Mouse (Mus musculus): ENCODE results near the gene Mgme1. TPM values are rescaled to one million over a fixed set of nuclear protein-coding genes. Genes with fewer than 3 reads are reported as not detected.

Mgme1 gene
- 10 to 100 TPM; 16.4 to 17.5 TPM for total RNA-seq (2021)
- 7.3 and 11.9 TPM in 2 replicates for polyA plus RNA-seq (2012; rRNA removed)
- long read RNA-seq, transcript Mgme1-203 (5 exons, 2,308 nt) = major isoform, 12 of 40 reads
- long read RNA-seq, transcript Mgme1-201 (5 exons, 2,840 nt) = minor isoform, 7 of 40 reads
- long read RNA-seq, partial matches to known transcripts = 3 of 40 reads
- long read RNA-seq, other reads (novel, unspliced or antisense) = 18 of 40 reads

DNA sequence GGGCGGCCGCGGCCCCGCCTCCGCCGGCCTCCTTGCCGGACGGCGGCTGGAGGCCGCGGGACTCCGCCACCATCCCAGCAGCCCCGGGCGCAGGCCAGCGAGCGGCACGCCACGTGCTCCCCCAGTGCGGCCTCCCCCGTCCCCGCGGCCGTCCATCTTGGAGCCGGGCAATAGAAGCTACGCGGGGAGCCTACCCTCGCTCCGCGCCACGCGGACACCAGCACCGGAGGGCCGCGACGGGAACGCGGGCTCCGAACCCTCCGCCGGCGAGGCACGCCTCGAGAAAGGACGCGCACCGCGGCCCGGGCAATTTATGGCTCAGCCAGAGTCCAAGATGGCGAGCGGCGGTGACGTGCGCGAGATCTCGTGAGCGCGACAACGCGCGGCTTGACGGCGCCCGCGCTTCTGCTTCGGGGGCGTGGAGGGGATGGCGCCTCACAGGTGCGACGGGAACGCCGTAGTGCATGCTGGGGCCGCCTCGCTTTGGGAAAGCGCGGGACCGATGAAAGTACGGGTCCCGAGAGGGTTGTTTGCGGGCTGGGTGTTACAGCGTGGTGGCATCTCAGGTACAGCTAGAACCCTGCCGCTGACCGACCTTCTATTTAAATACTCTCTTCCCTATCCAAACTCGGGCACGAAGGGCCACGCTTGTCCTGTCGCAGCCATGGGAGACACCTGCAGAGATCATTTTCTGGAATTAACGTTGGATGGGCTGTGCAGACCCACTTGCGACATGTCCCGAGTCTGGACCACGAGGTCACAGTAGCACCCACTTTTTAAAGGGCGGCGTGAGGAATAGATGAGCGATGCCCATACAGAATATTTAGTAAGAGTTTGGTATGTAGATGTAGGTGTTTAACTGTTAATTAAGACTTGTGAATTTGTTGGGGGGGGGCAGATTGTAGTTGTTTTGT is at the start of gene Mgme1, which contains the start of gene Snx5:
Mgme1 (plus strand) TSS at position 157 of the 914 bp plus-strand sequence.
Snx5 (minus strand) TSS at position 400 of the 914 bp plus-strand sequence.
- Histone ChIP-seq H3K9ac (ENCODE audit: low read depth, low read length) (peak within 1 kb of the TSS; percentile 97), H3K4me3 (peak within 1 kb of the TSS; percentile 97), H3K79me2 (replicated peaks; ENCODE audit: control insufficient read depth, insufficient read depth, low read length) (peaks cover 1% of the 10 kb centered on the region), H3K27ac (peak within 1 kb of the TSS; percentile 99), H3K36me3 (ENCODE audit: control insufficient read depth, insufficient read depth, low read length) (peaks cover 19% of the 10 kb centered on the region), H3K27me3 (ENCODE audit: control insufficient read depth, insufficient read depth, low read length) (no peaks in the 10 kb centered on the region), H3K4me1 (ENCODE audit: control insufficient read depth, insufficient read depth, low read length) (peaks cover 1% of the 10 kb centered on the region)
- DNase-seq = peak; percentile 94 to 95
- intact Hi-C loops (cut with DNase I) = loop anchor here (2.0 to 5.0 kb wide), 2 partner anchors 98 to 263 kb away; partner anchors contain the start of genes Kat14 and Pet117
- WGBS = 1% methylated on average over 93 of the region's 93 CpGs
- peak; percentile 58 for TF ChIP-seq POLR2A (IDR thresholded peaks at IDR 0.05; ENCODE audit: insufficient read depth, low read depth, low read length)
- 0 out of 2 replicates have a peak, but pooled peaks have one; percentile 22 for TF ChIP-seq EP300 (IDR thresholded peaks at IDR 0.05; ENCODE audit: insufficient read depth, low read depth, low read length)
- no peak for TF ChIP-seq CTCF (IDR thresholded peaks at IDR 0.05)

- H3K9ac ChIP-seq (ENCODE audit: low read depth, low read length) = no peak overlapping the region
- no peaks in the 10 kb centered on the region for H3K36me3 ChIP-seq (ENCODE audit: control insufficient read depth, insufficient read depth, low read length)
- H3K79me2 ChIP-seq (replicated peaks; ENCODE audit: control insufficient read depth, insufficient read depth, low read length) = no peaks in the 10 kb centered on the region
- intact Hi-C loops (cut with DNase I) = no loop called here
- no peak for TF ChIP-seq EP300 (IDR thresholded peaks at IDR 0.05; ENCODE audit: insufficient read depth, low read depth, low read length)
- TF ChIP-seq CTCF (IDR thresholded peaks at IDR 0.05) = no peak
- TF ChIP-seq POLR2A (IDR thresholded peaks at IDR 0.05; ENCODE audit: insufficient read depth, low read depth, low read length) = no peak
- no peak overlapping the region for H3K27ac ChIP-seq
- no peaks in the 10 kb centered on the region for H3K27me3 ChIP-seq (ENCODE audit: control insufficient read depth, insufficient read depth, low read length)
- 60% methylated on average over 12 of the region's 12 CpGs for WGBS
- H3K4me3 ChIP-seq = no peak overlapping the region
- DNase-seq = no peak
- H3K4me1 ChIP-seq (ENCODE audit: control insufficient read depth, insufficient read depth, low read length) = no peaks in the 10 kb centered on the region
Observed at GRCm38 (mm10) chr2:144224351-144224750, 46.1 kb upstream of the Mgme1 start.

DNA sequence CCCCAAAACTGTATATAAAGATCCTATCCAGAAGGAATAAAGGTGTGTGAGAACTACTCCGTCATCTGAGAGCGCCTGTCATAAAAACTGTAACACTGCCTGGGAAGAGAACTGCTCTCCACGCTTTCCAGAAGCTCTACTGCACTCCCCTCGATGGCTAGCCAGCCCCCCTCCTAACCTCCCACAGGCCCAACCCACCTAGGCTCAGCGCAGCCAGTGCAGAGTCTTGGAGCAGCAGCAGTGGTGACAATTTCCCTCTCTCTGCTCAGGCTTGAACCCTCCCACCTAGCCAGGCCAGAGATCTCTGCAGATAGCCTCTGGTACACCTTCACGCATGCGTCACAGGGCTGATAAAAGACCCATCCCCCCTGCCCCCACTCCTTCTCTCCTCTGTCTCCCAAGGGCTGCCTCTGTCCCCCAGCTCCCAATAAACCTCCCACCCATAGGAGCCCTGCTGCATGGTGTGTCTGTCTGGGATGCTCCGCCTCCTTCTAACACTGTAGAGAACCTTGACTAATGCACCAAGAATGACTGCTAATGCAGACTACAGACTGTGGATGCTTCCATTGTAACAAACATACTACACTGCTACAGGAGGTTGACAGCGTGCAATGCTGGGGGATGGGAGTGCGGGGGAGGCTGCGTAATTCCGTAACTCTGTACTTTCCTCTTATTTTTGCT is 43.4 kb upstream of the Mgme1 start:
- TF ChIP-seq CTCF (IDR thresholded peaks at IDR 0.05) (no peak), EP300 (IDR thresholded peaks at IDR 0.05; ENCODE audit: insufficient read depth, low read depth, low read length) (no peak), POLR2A (IDR thresholded peaks at IDR 0.05; ENCODE audit: insufficient read depth, low read depth, low read length) (no peak)
- 87% methylated on average over 12 of the region's 12 CpGs for WGBS
- intact Hi-C loops (cut with DNase I) = no loop called here
- H3K4me3 ChIP-seq = no peak overlapping the region
- no peak overlapping the region for H3K27ac ChIP-seq
- peaks cover 3% of the 10 kb centered on the region for H3K4me1 ChIP-seq (ENCODE audit: control insufficient read depth, insufficient read depth, low read length)
- H3K36me3 ChIP-seq (ENCODE audit: control insufficient read depth, insufficient read depth, low read length) = no peaks in the 10 kb centered on the region
- no peak for DNase-seq
- H3K27me3 ChIP-seq (ENCODE audit: control insufficient read depth, insufficient read depth, low read length) = no peaks in the 10 kb centered on the region
- no peaks in the 10 kb centered on the region for H3K79me2 ChIP-seq (replicated peaks; ENCODE audit: control insufficient read depth, insufficient read depth, low read length)
- no peak overlapping the region for H3K9ac ChIP-seq (ENCODE audit: low read depth, low read length)

GRCm38 (mm10) chr2:144228521-144229346 is 41.7 kb upstream of the Mgme1 start:
- intact Hi-C loops (cut with DNase I) = no loop called here
- no peak for DNase-seq
- H3K9ac ChIP-seq (ENCODE audit: low read depth, low read length) = no peak overlapping the region
- H3K79me2 ChIP-seq (replicated peaks; ENCODE audit: control insufficient read depth, insufficient read depth, low read length) = no peaks in the 10 kb centered on the region
- TF ChIP-seq CTCF (IDR thresholded peaks at IDR 0.05) (no peak), EP300 (IDR thresholded peaks at IDR 0.05; ENCODE audit: insufficient read depth, low read depth, low read length) (no peak), POLR2A (IDR thresholded peaks at IDR 0.05; ENCODE audit: insufficient read depth, low read depth, low read length) (no peak)
- no peak overlapping the region for H3K27ac ChIP-seq
- no peaks in the 10 kb centered on the region for H3K36me3 ChIP-seq (ENCODE audit: control insufficient read depth, insufficient read depth, low read length)
- H3K27me3 ChIP-seq (ENCODE audit: control insufficient read depth, insufficient read depth, low read length) = no peaks in the 10 kb centered on the region
- WGBS = 79% methylated on average over 12 of the region's 12 CpGs
- H3K4me1 ChIP-seq (ENCODE audit: control insufficient read depth, insufficient read depth, low read length) = peaks cover 3% of the 10 kb centered on the region
- H3K4me3 ChIP-seq = no peak overlapping the region

- TF ChIP-seq POLR2A (IDR thresholded peaks at IDR 0.05; ENCODE audit: insufficient read depth, low read depth, low read length) (no peak), EP300 (IDR thresholded peaks at IDR 0.05; ENCODE audit: insufficient read depth, low read depth, low read length) (no peak), CTCF (IDR thresholded peaks at IDR 0.05) (no peak)
- 83% methylated on average over 14 of the region's 14 CpGs for WGBS
- Histone ChIP-seq H3K4me3 (no peak overlapping the region), H3K27ac (no peak overlapping the region), H3K9ac (ENCODE audit: low read depth, low read length) (no peak overlapping the region), H3K36me3 (ENCODE audit: control insufficient read depth, insufficient read depth, low read length) (no peaks in the 10 kb centered on the region), H3K27me3 (ENCODE audit: control insufficient read depth, insufficient read depth, low read length) (no peaks in the 10 kb centered on the region), H3K4me1 (ENCODE audit: control insufficient read depth, insufficient read depth, low read length) (peaks cover 3% of the 10 kb centered on the region), H3K79me2 (replicated peaks; ENCODE audit: control insufficient read depth, insufficient read depth, low read length) (no peaks in the 10 kb centered on the region)
- intact Hi-C loops (cut with DNase I) = no loop called here
- no peak for DNase-seq
Observed at GRCm38 (mm10) chr2:144229647-144230046, 40.8 kb upstream of the Mgme1 start.

Measured in heart, adult 2 months (tissue).